Mouse (Mus musculus): ENCODE results near the gene Ttll4. TPM values are rescaled to one million over a fixed set of nuclear protein-coding genes. Genes with fewer than 3 reads are reported as not detected.

Gene Ttll4
- total RNA-seq, 2 experiments from 2014 or later: 21.3 to 28.2 TPM

DNA sequence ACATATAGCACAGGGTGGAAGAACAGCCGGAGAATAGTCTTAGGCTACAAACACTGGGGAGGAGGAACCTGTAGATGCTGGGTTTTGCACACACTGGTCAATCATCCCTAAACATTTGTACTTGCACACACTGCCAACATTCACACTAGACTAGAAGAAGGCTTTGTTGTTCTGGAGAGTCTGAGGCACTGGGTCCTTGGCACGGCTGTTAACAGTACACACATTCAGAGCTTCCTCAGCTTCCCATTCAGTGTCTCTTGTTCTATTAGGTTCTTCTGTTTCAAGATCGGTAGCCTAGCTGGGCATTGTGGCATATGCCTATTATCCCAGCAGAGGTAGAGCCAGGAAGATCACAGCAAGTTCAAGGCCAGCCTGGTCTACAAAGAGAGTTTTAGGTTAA is 42.6 kb downstream of the Ttll4 start:
- DNase-seq (ENCODE audit: extremely low spot score in 1 of 2, low spot score in 2 of 2): no peak
- intact Hi-C loops (cut with DNase I): no loop called here

DNA sequence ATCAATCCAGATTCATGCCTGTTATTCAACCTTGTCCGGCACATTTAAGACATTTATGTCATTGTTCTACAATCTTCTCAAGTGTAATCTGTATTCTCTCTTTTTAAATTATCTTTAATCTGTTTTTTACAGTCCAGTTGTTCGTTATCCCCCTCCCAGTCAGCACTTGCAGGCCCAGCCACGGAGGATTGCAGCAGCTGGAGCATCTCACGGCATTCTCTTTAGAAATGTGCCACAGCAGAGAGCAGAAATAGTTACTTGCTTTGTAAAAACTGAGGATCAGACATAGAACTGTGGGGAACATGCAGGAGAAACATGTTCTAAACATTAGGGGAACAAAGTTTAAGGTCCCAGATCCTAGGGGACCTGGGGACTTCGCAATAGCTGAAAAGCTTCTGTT is 43.5 kb downstream of the Ttll4 start:
- intact Hi-C loops (cut with DNase I): no loop called here
- DNase-seq (ENCODE audit: extremely low spot score in 1 of 2, low spot score in 2 of 2): no peak

DNA sequence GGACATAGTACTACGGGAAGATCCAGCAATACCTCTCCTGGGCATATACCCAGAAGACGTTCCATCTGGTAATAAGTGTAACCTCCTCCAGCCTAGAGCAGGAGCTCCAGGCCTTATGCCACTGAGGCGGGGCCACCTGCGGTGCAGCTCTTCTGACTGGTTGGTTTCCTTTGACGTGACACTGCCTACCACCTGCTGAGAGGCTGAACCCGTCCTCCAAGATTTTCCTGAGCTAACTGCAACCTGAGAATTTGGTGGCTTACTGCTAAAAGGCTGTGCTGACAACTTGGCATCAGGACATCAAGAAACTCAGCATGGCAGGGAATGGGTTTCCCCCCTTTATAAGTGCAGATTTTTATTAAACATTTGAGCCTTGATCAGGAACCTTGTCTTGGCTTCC is 48.0 kb downstream of the Ttll4 start:
- intact Hi-C loops (cut with DNase I): no loop called here
- no peak for DNase-seq (ENCODE audit: extremely low spot score in 1 of 2, low spot score in 2 of 2)

DNA sequence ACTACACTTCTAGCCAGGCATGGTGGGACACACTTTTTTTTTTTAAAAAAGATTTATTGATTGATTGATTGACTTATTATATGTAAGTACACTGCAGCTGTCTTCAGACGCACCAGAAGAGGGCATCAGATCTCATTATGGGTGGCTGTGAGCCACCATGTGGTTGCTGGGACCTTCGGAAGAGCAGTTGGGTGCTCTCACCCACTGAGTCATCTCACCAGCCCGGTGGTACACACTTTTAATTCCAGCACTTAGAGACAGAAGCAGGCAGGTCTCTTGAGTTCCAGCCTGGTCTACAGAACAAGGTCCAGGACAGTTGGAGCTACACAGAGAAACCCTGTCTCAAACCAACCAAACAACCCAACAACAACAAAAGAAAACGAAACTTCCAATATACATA is 50.5 kb downstream of the Ttll4 start:
- intact Hi-C loops (cut with DNase I): no loop called here
- no peak for DNase-seq (ENCODE audit: extremely low spot score in 1 of 2, low spot score in 2 of 2)

DNA sequence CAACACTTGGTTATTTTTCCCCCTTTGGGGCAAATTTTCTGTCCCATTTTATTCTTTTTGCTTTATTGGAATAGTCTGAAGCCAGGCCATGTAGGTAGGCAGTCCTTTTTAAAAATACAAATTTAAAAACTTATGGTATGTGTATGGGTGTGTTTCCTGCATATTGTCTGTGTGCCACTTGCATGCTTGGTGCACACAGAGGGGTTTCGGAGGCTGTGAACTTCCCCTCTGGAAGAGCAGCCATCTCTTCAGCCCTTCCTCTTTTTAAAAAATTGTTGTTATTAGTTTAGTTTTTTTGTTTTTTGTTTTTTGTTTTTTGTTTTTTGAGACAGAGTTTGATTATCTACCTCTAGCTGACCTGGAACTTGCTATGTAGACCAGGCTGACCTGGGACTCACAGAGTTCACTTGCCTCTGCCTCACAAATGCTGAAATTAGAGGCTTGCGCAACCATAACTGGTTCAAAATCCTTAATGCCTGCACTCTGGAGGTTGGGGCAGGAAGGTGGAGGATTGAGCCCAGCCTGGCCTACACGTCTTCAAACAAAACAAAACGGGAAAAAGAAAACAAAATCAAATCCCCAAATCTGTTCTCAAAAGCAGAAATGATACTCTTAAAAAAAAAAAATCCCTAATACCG is 51.0 kb downstream of the Ttll4 start:
- intact Hi-C loops (cut with DNase I): no loop called here
- DNase-seq (ENCODE audit: extremely low spot score in 1 of 2, low spot score in 2 of 2): no peak

DNA sequence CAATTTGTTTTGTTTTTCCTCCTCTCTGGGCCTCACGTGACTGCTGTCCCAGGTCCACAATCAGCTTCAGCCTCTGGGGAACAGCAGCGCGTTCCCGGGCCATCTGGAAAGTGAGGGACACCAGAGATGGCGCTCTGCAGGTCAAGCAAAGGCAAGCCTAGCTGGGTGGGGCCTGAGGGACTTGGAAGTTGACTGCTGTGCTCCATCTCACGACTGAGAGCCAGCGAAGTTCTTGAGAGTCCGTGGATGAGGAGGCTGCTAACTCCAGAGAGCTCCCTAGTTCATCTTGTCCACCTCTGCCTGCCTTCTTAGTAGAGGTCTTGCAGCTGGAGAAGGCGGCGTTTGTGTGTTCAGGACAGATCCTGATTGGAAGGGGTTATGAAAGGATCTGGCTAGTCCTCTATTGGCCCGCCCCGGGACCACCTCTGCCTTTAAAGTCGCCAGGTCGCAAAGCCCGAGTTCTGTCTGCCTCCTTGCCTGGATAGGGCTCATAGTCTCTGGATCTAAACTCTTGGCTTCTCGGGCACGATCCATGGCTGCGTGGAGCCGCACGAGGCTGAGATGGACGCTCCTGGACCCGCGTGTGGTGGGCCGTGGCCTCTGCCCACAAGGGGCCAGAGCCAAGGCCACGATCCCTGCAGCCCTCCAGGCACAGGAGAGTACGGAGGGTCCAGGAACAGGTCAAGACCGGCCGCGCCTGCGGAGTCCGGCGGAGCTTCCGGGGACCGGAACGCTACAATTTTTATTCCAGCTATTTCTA is 51.7 kb downstream of the Ttll4 start, which contains the start of gene Cyp27a1:
TSS of gene Cyp27a1 (plus strand) at position 476 of the 760 bp plus-strand sequence.
- DNase-seq (ENCODE audit: extremely low spot score in 1 of 2, low spot score in 2 of 2): peak in 1 of 2 experiments; percentile 65
- intact Hi-C loops (cut with DNase I): no loop called here

DNA sequence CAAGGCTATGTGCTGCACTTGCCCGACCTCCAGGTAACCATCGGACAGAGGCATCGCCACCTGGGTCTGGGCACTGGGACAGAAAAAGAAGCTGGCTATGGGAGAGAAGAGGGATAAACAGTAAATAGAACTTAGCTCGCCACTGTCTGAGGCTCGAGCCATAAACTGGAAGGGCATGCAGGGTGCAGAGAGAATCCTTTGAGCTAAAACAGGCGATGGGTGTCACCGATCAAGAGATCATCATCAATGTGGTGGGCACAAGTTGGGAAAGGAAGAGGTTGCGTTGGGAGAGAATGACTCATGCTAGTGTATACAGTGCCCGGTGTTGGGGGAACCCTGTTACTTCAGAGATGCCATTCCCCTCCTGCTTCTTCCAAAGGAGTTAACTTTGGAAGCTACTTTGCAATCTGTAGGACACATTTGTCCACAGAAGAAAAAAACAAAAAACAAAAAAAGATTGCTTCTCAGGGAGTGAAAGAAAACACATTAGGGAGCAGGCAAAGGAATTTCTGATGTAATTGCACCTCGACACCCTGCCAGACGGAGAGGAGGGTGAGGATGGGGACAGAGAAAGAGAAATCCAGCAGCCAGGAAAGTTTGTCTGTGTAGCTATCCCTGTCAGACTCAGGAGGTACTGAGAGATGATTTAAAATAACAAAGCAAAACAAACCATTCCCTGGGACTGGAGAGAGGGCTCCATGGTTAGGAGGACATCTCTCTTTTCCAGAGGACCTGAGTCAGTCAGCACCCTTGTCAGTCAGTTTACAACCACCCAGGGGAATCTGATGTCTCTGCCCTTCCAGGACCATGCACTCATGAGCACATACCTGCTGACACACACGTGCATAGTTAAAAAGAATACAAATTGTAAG is 52.5 kb downstream of the Ttll4 start:
- intact Hi-C loops (cut with DNase I): no loop called here
- DNase-seq (ENCODE audit: extremely low spot score in 1 of 2, low spot score in 2 of 2): no peak

DNA sequence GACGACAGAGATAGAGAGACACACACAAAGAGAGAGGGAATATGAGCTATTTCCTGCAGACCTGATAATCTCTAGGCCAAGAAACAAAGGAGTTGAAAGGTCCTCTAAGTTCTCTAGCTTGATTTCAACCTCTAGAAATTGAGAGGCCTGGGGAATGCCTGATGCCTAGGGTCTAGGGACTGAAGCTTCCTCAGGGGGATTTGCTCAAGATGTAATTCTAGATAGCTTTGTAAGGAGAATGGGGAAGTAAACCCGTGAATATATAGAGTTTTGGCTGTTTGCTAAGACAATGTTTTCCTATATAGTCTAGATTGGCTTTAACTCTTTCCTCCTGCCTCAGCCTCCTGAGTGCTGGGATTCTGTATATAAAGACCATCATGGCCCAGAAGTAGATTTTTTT is 53.4 kb downstream of the Ttll4 start:
- DNase-seq (ENCODE audit: extremely low spot score in 1 of 2, low spot score in 2 of 2): no peak
- intact Hi-C loops (cut with DNase I): loop anchor here (5.0 kb wide), 1 partner anchor 37 kb away; no protein-coding TSS in a partner anchor

DNA sequence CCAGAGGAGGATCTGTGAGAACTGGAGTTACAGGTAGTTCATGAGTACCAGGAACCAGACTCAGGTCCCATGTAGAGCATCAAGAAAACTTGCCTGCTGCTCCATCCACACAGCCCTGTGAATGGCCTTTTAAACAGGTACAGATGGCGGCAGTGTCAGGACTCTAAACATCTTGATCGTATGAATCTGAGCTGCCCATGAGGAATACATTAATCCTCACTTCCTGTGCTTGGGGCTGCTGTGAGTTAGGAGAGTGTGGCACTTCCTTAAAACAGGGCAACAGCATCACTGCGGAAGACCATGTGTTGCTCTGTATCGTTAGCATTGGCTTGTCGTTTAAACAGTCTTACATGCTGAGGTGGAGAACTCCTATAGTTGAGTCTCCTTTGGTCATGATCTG is 53.9 kb downstream of the Ttll4 start:
- DNase-seq (ENCODE audit: extremely low spot score in 1 of 2, low spot score in 2 of 2): no peak
- intact Hi-C loops (cut with DNase I): loop anchor here (5.0 kb wide), 1 partner anchor 37 kb away; no protein-coding TSS in a partner anchor

DNA sequence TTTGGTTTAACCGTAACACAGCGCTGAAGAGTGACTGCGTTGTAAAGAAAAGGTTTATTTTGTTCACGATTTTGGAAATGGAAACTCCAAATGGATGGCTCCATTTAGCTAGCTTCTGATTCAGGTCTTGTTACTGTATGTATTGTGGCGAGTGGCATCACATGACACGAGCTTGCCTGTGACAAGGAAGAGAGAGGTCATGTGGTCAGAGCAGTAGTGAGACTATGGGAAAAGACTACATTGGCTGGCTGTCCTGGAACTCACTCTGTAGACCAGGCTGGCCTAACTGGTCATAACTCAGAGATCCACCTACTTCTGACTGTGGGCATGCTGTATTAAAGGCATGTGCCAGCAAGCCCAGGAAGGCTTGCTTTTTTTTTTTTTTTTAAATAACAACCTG is 54.3 kb downstream of the Ttll4 start:
- intact Hi-C loops (cut with DNase I): loop anchor here (5.0 kb wide), 1 partner anchor 36 kb away; no protein-coding TSS in a partner anchor

DNA sequence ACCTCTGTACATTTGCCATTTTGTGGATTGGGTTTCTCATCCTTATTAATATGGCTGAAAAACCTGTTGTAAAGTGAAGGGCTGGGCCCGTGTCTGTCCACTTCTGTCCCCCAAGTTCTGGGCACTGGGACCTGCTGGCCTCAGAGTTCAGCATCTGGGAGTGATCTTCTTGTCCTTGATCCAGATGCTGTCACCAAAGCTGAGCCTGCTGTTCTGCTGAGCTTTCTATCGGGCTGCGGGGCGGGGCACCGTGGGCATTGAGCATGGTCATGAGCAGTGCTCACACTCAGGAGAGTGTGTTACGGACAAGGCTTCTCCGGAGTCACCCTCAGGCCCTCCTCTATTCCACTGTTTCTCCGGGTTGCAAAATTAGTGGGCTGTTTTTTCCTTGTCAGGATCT is 56.6 kb downstream of the Ttll4 start:
- DNase-seq (ENCODE audit: extremely low spot score in 1 of 2, low spot score in 2 of 2): no peak
- intact Hi-C loops (cut with DNase I): loop anchor here (5.0 kb wide), 1 partner anchor 34 kb away; no protein-coding TSS in a partner anchor

More for the DNA sequence above, 54.3 kb downstream of the Ttll4 start:
- DNase-seq (ENCODE audit: extremely low spot score in 1 of 2, low spot score in 2 of 2): no peak

DNA sequence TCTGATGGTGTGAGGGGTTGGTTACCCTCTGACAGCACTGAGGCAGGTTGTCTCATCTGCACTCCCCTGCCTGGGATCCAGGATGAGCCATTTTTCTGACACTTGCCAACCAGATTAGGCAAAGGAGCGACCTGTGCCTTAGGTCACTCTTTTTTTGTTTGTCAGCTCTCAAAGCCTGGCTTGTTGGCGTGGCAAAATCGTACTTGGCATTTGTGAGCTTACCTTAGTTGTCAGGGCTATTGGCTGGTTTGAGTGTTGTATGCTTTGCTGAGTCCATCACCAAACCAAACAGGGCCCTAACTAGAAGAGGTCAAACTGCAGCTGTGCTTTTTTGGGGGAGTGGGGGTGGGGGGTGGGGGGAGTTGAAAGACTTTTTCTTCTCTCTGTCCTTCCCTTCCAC is 57.7 kb downstream of the Ttll4 start:
- intact Hi-C loops (cut with DNase I): loop anchor here (5.0 kb wide), 1 partner anchor 33 kb away; no protein-coding TSS in a partner anchor
- DNase-seq (ENCODE audit: extremely low spot score in 1 of 2, low spot score in 2 of 2): no peak

DNA sequence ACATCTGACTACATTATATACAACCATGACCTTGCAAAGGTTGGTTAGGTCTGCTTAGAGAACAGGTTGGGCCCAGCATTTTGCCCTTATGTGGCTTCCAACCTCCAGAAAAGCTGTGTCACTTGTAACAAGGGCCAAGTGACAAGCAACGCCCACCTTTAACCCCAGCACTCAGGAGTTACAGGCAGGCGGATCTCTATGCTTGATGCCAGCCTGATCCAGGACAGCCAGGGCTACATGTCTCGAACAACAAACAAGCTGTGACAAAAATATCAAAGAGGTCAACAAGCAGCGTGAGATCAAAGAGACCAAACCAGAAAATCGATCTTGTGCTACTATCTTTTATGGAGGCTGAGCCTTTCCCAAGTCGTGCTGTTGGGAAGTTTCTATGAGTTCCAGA is 60.1 kb downstream of the Ttll4 start:
- intact Hi-C loops (cut with DNase I): no loop called here
- no peak for DNase-seq (ENCODE audit: extremely low spot score in 1 of 2, low spot score in 2 of 2)

DNA sequence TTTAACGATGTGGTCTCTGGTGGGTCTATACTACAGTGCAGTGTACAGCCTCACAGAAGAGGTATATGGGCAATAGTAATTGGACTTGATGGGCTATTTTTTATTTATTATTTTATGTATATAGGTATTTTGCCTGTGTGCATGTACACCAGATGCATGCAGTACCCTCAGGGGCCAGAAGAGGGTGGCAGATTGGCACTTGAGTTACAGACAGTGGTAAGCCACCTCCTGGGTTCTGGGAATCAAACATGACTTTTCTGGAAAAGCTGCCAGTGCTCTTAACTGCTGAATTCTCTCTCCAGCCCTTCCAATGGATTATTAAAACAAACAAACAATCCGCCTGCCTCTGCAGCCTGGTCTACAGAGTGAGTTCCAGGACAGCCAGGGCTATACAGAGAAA is 62.2 kb downstream of the Ttll4 start:
- no peak for DNase-seq (ENCODE audit: extremely low spot score in 1 of 2, low spot score in 2 of 2)
- intact Hi-C loops (cut with DNase I): no loop called here

DNA sequence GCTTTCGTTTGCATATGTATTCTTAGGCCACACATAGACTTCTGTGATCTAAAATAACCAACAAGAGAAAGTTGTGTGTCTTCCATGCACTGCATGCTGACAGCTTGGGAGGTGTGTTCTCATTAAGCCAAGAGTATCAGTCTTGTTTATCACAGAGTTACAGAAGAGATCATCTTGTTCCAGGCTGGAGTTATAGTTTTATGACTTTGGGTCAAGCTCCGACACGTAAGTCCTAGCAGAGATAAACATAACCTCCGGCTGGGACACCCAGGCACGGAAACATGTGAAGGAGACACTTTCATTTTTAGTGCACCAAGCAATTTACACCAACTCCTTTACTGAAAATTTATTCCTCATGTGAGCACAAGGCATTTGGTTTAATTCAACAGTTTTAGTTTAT is 64.6 kb downstream of the Ttll4 start:
- intact Hi-C loops (cut with DNase I): no loop called here
- no peak for DNase-seq (ENCODE audit: extremely low spot score in 1 of 2, low spot score in 2 of 2)

DNA sequence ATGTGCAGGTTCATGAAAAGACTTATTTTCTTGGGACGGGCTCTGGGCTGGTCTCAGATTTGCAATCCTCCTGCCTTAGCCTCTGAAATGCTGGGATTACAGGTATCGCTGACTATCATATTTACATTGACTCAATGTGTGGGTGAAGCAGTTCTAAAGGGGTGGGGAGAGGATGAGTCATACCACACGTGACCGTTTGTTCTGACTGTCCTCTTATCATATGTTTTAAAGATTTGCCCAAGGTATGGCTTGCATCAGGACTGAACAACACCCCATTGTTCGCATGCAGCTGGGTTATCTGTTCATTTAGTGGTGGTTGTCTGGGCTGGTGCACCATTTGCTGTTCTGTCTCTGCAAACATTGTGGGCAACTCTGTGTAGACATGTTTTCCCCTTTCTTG is 65.1 kb downstream of the Ttll4 start:
- DNase-seq (ENCODE audit: extremely low spot score in 1 of 2, low spot score in 2 of 2): no peak
- intact Hi-C loops (cut with DNase I): no loop called here

DNA sequence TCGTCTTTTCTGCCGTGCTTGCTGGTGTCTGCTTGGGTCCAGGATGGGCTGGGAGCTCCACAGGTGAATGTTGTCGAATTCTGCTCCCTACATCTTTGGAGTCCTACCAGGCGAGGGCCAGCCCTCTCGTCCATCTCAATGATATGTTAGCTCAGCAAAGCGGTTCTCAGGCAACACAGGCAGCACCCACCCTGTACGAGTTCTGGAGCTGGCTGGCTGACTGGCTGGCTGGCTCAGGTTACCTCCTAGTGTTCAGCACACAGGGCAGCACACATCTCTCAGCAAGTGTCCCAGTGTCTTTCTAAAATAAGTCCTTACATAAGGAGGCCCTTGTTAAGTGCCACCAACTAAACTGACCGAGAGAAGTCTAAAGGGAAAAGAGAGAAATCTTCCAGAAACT is 66.9 kb downstream of the Ttll4 start:
- no peak for DNase-seq (ENCODE audit: extremely low spot score in 1 of 2, low spot score in 2 of 2)
- intact Hi-C loops (cut with DNase I): no loop called here

DNA sequence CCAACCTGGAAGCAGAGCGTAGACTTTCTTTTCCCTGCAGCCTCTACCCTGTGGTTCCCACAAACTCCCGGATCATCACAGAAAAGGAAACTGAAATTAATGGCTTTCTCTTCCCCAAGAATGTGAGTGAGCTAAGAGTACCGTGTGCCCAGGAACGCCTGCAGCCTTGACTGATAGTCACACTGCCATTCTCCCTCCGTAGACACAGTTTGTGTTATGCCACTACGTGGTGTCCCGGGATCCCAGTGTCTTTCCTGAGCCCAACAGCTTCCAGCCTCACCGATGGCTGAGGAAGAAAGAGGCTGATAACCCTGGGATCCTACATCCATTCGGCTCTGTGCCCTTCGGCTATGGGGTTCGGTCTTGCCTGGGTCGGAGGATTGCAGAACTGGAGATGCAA is 75.4 kb downstream of the Ttll4 start:
- no peak for DNase-seq (ENCODE audit: extremely low spot score in 1 of 2, low spot score in 2 of 2)
- intact Hi-C loops (cut with DNase I): no loop called here

DNA sequence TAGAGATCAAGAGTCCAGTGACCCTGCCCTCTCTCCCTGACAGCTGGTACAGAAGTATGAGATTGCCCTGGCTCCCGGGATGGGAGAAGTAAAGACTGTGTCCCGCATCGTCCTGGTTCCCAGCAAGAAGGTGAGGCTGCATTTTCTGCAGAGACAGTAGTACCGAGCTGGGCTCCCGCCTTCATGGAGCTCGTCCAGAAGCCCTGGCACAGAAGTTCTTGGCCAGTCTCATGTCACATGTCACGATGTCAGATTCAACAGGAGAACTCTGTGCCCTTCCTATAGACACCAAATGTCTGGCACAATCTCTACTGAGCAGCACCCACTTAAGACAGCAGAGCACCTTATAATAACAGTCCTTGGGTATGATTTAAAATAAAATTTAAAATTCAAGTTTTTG is 76.0 kb downstream of the Ttll4 start:
- DNase-seq (ENCODE audit: extremely low spot score in 1 of 2, low spot score in 2 of 2): no peak
- intact Hi-C loops (cut with DNase I): no loop called here
